Mouse (Mus musculus) left cerebral cortex, adult 9 months (tissue): ENCODE data around the gene Tab1.

Experiments used
- DNase-seq, 2 experiments: peaks; one replicate each; pipeline ENCODE4 v3.0.0; 2022; ENCODE audit warnings: low spot score in 2 of 2

Tab1 gene

DNA sequence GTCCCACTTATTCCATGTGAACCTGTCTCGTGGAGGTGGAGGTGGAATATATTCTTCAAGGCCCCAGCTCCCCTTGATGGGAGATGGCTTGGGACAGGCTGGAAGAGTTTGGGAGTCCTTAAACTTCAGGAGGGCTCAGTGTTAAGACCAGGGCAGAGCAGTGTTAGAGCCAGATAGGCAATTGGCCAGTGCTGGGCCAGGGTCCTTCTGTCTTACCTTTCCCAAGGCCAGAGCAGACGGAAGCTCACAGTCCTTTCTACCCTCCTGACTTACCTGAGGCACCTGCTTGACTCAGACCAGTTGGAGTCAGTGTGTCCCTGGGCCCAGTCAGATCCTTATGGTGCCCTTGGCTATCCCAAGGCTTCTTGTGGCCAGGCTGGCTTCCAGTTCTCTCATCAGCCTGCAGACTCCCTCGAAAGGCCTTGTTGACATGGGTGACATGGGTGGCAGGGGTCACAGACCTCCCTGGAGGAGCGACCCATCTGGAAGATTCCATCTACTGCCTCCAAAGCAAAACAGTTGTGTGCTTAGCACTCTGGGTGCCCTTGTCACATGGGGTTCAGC lies 29.6 kb downstream of the Tab1 start:
- no peak for DNase-seq

DNA sequence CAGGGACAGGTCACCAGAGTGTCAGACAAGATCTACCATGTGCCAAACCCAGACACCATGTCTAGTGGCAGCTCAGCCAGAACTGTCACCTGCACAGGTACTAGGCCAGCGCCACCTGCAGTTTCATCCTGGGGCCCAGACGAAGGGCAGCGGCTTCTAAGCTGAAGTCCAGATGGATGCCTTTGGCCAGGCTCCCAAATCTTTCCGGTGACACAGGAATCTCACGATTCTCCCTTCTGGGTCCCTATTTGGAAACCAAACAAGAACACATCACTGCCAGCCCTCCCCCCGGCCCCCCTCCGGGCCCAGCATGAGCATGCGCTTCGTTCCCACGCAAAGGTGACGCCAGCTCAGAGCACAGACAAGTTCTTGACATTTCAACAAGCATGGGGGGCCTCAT lies 30.3 kb downstream of the Tab1 start:
- DNase-seq: peak in 1 of 2 experiments; percentile 71

DNA sequence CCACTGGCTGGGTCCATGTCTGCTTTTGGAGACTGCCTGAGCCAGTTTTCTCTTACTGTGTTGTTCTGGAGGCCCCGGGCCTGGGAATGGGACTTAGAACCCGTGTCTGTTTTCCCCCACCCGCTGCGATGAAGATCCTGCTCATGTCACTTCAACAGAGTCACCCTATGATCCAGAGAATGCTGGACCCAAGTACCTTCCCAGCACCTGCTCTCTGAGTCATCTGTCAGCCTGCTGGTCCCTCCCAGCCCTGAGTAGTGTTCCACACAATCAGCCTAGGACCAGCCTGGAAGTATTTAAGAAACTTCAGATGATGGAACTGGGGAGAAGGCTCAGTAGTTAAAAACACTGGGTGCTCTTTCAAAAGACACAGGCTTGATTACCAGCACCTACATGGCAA lies 30.8 kb downstream of the Tab1 start:
- no peak for DNase-seq

DNA sequence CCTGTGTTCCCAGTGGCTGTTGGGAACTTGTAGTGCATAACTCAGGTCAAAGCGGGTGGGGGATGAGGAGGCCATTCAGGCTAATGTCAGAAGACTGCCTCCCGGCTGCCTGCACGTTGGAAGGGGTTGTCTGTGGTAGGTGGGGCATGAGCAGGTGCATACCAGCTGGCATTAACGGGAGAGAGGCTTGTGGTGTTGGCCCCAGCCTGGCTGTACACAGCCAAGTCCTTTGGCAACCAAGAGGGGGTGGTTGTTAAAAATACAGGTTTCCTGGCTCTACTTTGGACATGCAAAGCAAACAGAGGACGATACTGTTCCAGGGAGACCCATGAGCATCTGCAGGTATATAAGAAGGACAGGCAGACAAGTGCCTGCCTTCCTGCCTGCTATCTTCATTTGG lies 32.5 kb downstream of the Tab1 start:
- peak in 1 of 2 experiments; percentile 41 for DNase-seq

- no peak for DNase-seq
These were observed 36.6 kb downstream of the Tab1 start for GRCm38 (mm10) chr15:80169484-80169883.

DNA sequence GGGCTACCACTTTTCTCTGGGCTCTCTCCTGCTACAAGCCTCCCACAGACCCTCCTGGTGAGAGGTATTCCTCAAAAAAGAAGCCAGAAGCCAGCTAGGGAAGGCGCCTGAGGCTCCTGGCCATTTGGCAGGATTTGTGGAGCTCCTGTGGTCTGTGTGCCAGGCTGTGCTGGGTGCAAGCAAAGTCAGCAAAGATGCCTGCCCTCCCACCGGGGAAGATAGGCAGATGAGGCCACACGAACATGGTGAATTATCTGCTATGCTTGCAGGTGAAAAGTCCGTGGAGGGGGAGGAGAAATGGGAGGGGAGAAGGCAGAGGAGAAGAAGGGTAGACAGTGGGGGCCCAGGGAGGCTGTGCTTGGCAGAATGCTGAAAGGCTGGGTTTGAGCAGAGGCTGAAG lies 37.4 kb downstream of the Tab1 start:
- DNase-seq: no peak

DNA sequence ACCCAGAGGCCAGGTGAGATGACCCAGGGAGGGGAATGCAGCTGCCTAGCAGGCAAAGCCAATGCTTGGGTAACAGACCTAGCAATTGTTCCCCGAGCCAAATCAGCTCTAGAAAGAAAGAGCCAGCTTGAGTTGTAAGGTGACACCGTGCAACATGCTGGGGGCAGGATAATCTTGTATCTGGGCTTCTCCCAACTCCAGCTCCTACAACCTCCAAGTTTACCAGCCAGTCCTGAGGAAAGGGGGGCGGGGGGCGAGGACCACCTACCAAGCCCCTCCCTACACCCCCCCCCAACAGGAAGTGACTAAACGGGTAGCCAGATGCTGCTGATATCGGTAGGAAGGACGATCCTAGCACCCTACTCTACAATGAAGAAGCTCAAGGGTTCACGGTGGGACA lies 38.4 kb downstream of the Tab1 start:
- no peak for DNase-seq

GRCm38 (mm10) chr15:80171791-80172190 lies 38.9 kb downstream of the Tab1 start:
- no peak for DNase-seq

DNA sequence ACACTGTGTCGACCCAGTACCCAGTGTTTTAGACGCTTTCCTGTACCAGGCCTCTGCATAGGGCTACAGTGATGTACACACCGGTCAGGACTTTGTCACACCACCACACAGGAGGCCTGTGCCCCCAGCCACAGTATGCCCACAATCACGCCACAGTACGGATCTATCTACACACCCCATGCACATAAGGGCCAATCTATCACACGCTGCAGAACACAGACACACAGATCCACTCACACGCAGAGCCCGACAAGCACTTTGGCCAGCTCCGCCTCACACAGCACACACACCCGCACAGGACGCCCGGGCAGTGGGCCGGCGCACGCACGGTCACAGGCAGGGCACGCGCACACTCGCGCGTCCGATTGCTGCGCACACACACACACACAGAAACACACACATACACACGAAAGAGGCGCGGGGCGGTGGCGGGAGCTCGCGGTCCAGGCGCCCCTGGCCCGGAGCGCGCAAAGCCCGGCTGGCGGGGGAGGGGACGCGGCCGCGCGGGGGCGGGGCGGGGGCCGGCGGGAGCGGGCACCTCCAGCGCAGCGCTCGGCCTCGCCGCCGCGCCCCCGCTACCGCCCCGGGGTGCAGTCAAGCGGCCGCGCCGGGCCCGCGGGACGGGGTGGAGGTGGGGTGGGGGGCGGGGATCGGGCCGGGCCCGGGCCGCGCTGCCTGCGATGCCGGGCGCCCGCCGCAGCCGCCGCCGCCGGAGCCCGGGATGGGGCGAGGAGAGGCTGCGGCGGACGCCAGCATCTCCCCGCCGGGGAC lies 40.3 kb downstream of the Tab1 start, which contains the start of gene Mgat3:
Mgat3 (plus strand) TSS at position 721 of the 771 bp plus-strand sequence.
- peak; percentile 23 to 50 for DNase-seq

GRCm38 (mm10) chr15:80173781-80174597 lies 41.1 kb downstream of the Tab1 start:
- peak; percentile 27 to 42 for DNase-seq

DNA sequence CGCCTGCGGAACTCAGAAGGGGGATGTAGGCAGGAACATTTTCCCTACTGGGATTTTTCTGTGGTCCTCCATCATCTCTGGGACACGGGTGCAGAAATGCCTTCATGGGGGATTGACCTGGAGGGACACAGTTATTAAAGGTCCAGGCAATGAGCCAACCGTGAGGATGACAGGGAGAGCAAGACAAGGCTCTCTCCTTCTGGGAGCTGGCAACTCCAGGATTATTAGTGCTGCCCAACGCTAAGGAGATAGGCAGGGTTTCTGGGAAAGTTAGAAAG lies 41.6 kb downstream of the Tab1 start:
- DNase-seq: no peak

DNA sequence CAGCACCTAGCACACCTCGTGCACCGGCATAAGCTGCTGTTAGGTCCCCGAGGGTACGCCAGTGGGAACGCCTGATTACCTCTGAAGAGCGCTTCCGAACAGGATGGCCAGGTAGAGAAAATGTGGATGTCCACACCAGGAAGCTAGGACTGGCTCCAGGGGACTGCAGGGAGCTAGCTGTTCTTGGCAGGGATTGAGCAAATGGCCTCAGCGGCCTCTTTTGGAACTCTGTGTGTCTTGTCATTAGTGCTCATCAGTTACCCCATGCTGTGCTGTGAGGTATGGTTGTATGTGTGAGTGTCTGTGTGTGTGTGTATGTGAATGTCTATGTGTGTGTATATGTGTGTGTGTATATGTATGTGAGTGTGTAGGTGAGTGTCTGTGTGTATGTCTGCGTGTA lies 42.4 kb downstream of the Tab1 start:
- DNase-seq: no peak

DNA sequence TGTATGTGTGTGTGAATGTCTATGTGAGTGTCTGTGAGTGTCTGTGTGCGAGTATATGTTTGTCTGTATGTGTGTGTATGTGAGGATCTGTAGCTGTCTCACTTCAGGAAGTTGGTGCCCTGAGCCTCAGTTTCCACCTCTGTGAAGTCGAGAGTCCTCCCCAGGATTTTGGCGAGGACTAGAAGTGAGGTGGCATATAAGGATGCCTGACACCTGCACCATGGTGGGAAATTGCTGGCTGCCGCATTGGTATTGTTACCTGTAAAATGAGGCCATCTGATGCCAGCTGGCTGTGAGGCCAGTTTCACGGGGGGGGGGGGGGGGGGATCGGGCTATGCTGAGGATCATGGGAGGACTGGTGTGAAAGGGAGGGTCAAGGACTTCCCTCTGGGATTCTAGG lies 42.8 kb downstream of the Tab1 start:
- no peak for DNase-seq

DNA sequence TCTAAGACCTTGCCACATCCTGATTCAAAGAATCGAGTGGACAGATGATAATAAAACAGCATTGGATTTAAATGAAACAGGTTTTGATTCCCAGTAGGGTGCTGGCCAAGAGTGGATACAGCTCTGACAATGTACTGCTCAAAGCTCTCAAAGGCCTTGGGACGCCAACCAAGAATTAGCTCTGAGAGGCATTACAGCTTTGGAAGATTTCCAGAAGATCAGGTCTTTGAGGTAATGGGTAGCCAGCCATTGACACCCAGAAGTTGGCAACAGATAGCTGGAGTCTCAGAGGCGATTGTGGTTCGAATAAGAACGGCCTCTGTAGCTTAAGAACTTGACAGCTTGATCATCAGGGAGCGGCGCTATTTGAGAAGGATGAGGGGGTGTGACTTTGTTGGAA lies 48.6 kb downstream of the Tab1 start:
- DNase-seq: no peak

GRCm38 (mm10) chr15:80182072-80182700 lies 49.3 kb downstream of the Tab1 start:
- DNase-seq: no peak

- DNase-seq: no peak
These were observed 56.0 kb downstream of the Tab1 start for GRCm38 (mm10) chr15:80188927-80189326.

DNA sequence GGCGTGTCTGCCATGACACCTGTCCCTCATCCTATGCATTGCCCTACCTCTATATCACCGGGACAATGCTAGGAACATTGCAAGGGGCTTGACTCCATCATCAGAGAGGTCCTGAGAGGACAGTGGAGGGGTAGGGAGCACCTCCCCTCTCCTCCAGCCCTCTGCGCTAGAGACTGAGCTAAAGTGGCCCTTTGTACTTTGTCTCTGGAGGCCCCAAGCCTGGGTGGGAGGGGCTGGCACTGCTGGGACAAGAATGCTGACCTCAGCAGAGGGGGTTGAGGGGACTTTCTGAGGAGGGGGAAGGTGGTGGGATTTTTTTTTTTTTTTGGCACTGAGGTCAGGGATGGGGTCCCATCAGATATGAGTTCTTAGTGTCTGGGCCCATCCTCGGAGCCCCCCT lies 57.1 kb downstream of the Tab1 start:
- DNase-seq: no peak

- no peak for DNase-seq
These were observed 58.8 kb downstream of the Tab1 start for GRCm38 (mm10) chr15:80191585-80192245.

DNA sequence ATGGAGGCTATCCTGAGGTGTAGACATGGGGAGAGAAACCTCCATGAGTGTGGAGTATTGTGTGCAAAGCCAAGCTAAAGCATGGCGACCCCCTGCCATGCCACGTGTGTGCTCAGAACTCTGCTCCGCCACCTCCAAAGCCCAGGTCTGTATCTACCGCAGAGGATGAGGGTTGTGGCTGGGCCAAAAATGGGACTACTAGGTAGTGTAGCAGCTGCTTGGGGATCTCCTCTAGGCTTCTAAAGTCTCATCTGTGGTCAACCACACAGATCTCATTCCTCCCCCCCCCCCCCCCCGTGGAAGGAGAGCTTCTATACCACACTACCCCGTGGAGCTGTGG lies 59.3 kb downstream of the Tab1 start:
- no peak for DNase-seq

DNA sequence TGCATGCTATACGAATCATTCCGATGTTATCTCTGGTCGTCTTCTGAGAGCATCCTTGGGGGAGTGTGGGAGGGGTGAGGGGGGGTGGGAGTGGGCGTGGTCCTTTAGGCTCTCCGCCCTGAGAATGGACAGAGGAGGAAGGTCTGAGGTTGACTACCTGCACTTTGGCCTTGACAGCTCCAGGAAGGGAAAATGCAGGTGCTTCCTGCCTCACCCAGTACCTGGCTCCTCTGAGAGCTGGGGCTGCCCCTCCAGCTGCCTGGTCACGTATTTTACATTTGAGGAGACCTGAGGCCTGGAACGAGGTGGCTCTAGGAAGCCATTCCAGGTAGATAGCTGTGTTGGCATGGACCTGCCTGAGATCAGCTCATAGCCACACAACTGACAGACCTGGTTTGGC lies 59.9 kb downstream of the Tab1 start:
- no peak for DNase-seq

- no peak for DNase-seq
These were observed 66.6 kb downstream of the Tab1 start for GRCm38 (mm10) chr15:80199556-80199955.

- DNase-seq: peak; percentile 50 to 72
These were observed 69.3 kb downstream of the Tab1 start for GRCm38 (mm10) chr15:80202111-80202775.
